Mouse (Mus musculus) forebrain, embryonic 14.5 days (tissue): ENCODE data around the gene Gm9008. TPM values are rescaled to one million over a fixed set of nuclear protein-coding genes. Genes with fewer than 3 reads are reported as not detected.
"Not testable (repeated sequence)": the region's sequence is repeated elsewhere in the genome, so short reads cannot be mapped to it uniquely, and the experiment has no call there.

ENCODE experiments used
- ATAC-seq: fragments of 200-750 bp; cut with Nextera tagmentation; 2 replicates; pipeline ENCODE4 v1.8.0; 2017; ENCODE audit warnings: mild to moderate bottlenecking, moderate library complexity
- DNase-seq: peaks from one replicate; pipeline ENCODE4 v3.0.0-alpha.2; 2015; ENCODE audit warnings: low spot score
- H3K27ac ChIP-seq: fragments of 300-500 bp; sonication (generic); 2 replicates; pipeline ENCODE4 v1.5.1; 2014; ENCODE audit warnings: low read depth, mild to moderate bottlenecking, control low read depth, low read length, moderate library complexity
- H3K27me3 ChIP-seq: fragments of 300-500 bp; sonication (generic); replicated peaks from 2 replicates; pipeline ENCODE4 v1.6.1; 2014; ENCODE audit warnings: low read length, control low read depth, mixed read lengths; ENCODE audit not compliant: control insufficient read depth, insufficient read depth
- H3K36me3 ChIP-seq: fragments of 300-500 bp; sonication (generic); 2 replicates; pipeline ENCODE4 v1.6.1; 2014; ENCODE audit warnings: low read length, control low read depth; ENCODE audit not compliant: control insufficient read depth, insufficient read depth
- H3K4me1 ChIP-seq: fragments of 300-500 bp; sonication (generic); 2 replicates; pipeline ENCODE4 v1.6.1; 2014; ENCODE audit warnings: antibody characterized with exemption, low read length, control low read depth; ENCODE audit not compliant: control insufficient read depth, insufficient read depth
- H3K4me2 ChIP-seq: fragments of 300-500 bp; sonication (generic); 2 replicates; pipeline ENCODE4 v1.6.1; 2014; ENCODE audit warnings: mild to moderate bottlenecking, control low read depth, low read length
- H3K4me3 ChIP-seq: fragments of 300-500 bp; sonication (generic); 2 replicates; pipeline ENCODE4 v1.5.1; 2014; ENCODE audit warnings: low read depth, low read length, control low read depth
- H3K9ac ChIP-seq: fragments of 300-500 bp; sonication (generic); 2 replicates; pipeline ENCODE4 v1.6.1; 2014; ENCODE audit warnings: mild to moderate bottlenecking, low read length, control low read depth, moderate library complexity
- H3K9me3 ChIP-seq: fragments of 300-500 bp; sonication (generic); replicated peaks from 2 replicates; pipeline ENCODE4 v1.6.1; 2016; ENCODE audit warnings: low read length, control low read depth, mixed read lengths; ENCODE audit not compliant: control insufficient read depth
- WGBS: fragments of 180-500 bp; shearing (Covaris S2); extraction: QIAGEN DNeasy Blood & Tissue Kit; methylation state at CpG from one replicate; pipeline ENCODE4 v1.1.7; 2014; 5-methylcytosine and 5-hydroxymethylcytosine counted together
- polyA plus RNA-seq: library from polyadenylated mRNA; unstranded; fragments of >200 nt; fragmentation: Nextera tagmentation; extraction: Ambion mirVana; gene quantifications from 2 replicates; pipeline ENCODE4 v1.2.1, GENCODE M21; 2014

The Gm9008 gene
- 0.14 and 0.17 TPM in 2 replicates for polyA plus RNA-seq

DNA sequence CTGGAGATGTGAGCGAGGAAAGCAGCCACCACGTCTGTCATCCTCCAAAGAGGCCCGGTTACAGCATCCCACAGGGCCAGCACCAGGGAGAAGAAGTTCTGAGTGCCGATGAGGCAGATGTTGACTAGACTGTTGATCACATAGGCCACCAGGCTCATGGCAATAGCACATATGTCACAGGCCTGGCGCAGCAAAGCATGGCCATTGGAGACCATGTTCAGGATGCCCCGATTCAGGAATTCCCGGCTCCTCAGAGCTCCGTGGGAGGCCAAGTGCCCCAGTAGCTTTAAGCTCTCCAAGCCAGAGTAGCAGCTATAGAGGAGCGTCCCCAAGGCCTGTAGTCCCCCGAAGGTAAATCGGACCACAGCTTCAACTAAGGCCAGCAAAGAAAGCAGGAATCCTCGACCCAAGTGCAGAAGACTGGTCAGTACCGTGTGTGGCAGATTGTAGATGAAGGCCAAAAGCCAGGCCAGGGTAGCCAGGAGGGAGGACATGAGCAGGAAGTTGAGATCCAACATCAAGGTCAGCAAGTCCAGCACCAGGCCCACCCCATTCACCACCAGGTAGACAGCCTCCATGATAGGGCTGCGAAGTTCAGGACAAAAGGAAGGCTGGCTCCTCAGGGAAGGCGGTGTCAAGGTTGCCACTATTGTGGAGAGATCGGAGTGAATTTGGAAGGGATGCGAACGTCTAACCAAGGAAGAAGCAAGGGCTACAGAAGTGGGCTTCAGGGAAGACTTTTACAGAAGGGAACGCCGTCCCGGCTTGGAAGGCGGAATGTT, at the start of gene Gm9008:
Gm9008 (minus strand) TSS at position 731 of the 782 bp plus-strand sequence.
- WGBS = 94% methylated on average over 18 of the region's 22 CpGs
- H3K9me3 ChIP-seq, H3K9ac ChIP-seq, ATAC-seq, H3K4me3 ChIP-seq, H3K4me2 ChIP-seq, H3K27ac ChIP-seq, DNase-seq, H3K4me1 ChIP-seq, H3K27me3 ChIP-seq, H3K36me3 ChIP-seq: not testable (repeated sequence)

GRCm38 (mm10) chr6:76521975-76522641, 24.5 kb upstream of the Gm9008 start:
- Histone ChIP-seq H3K4me1 (no peaks in the 10 kb centered on the region), H3K36me3 (no peaks in the 10 kb centered on the region), H3K9me3 (no peaks in the 10 kb centered on the region), H3K27ac (no peak overlapping the region), H3K4me2 (no peak overlapping the region), H3K9ac (no peak overlapping the region), H3K4me3 (no peak overlapping the region), H3K27me3 (no peaks in the 10 kb centered on the region)
- WGBS = 70% methylated on average over 4 of the region's 4 CpGs
- DNase-seq (no peak), ATAC-seq (no peak)

- Histone ChIP-seq H3K4me1 (no peaks in the 10 kb centered on the region), H3K9me3 (no peaks in the 10 kb centered on the region), H3K4me3 (no peak overlapping the region), H3K4me2 (no peak overlapping the region), H3K27ac (no peak overlapping the region), H3K27me3 (no peaks in the 10 kb centered on the region), H3K36me3 (no peaks in the 10 kb centered on the region), H3K9ac (no peak overlapping the region)
- DNase-seq = no peak
- no peak for ATAC-seq
Measured at GRCm38 (mm10) chr6:76510200-76510599, 12.6 kb upstream of the Gm9008 start.

- H3K27ac ChIP-seq, DNase-seq: not testable (repeated sequence)
Measured at GRCm38 (mm10) chr6:76496335-76496734, 1.2 kb downstream of the Gm9008 start.

GRCm38 (mm10) chr6:76468194-76468593, 29.4 kb downstream of the Gm9008 start:
- no peak overlapping the region for H3K4me3 ChIP-seq
- no peaks in the 10 kb centered on the region for H3K4me1 ChIP-seq
- H3K36me3 ChIP-seq = no peaks in the 10 kb centered on the region
- no peak overlapping the region for H3K4me2 ChIP-seq
- no peak overlapping the region for H3K9ac ChIP-seq
- 32% methylated on average over 2 of the region's 2 CpGs for WGBS
- H3K27ac ChIP-seq = no peak overlapping the region
- no peaks in the 10 kb centered on the region for H3K27me3 ChIP-seq
- DNase-seq (peak; percentile 70), ATAC-seq (no peak)
- no peaks in the 10 kb centered on the region for H3K9me3 ChIP-seq

More at GRCm38 (mm10) chr6:76496335-76496734, 1.2 kb downstream of the Gm9008 start:
- WGBS = 98% methylated on average over 11 of the region's 12 CpGs
- H3K27me3 ChIP-seq, H3K4me1 ChIP-seq, H3K9ac ChIP-seq, ATAC-seq, H3K36me3 ChIP-seq, H3K9me3 ChIP-seq, H3K4me3 ChIP-seq, H3K4me2 ChIP-seq: not testable (repeated sequence)
